Mouse (Mus musculus): ENCODE data around the gene Hmg20a. TPM values are rescaled to one million over a fixed set of nuclear protein-coding genes. Genes with fewer than 3 reads are reported as not detected.
A peak's percentile ranks its signal among the peaks of the same experiment; 100 is the strongest.

The Hmg20a gene
- total and polyA plus RNA-seq, 3 experiments: 8.5 to 14.5 (median 13.6) TPM

DNA sequence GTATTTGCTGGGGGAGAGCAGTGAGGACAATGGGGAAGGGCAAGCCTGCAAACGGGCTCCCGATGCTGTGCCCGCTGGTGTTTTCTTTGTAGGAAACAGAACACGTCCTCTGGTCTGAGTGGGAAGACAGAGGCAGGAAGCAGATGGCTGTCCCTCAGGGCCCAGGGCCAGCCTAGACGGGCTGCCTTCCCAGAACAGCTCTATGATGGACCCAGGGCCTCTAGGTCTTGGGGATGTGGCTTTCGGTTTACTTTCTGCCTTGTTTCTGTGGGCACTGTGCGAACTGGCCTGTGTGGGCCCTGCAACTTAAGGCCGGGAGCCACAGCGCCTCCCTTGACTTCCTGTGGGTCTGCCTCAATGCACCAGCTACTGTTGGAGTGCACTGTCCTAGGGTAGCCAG lies 115.5 kb downstream of the Hmg20a start:
- peaks cover 5 to 7% of the 10 kb centered on the region in 2 experiments; a peak in 2 of 4 replicates for H3K4me1 ChIP-seq (ENCODE audit: control insufficient read depth in 1 of 2, insufficient read depth in 2 of 2)
- no peak for DNase-seq (ENCODE audit: extremely low read depth)
- no peak overlapping the region for H3K9ac ChIP-seq (ENCODE audit: insufficient read depth, low read depth)
- H3K4me3 ChIP-seq (replicated peaks in 1 of 3; ENCODE audit: low read depth in 2 of 3, low read length in 2 of 3, poor library complexity in 1 of 3): no peak overlapping the region
- dilution Hi-C loops (cut with MboI; ENCODE audit: extremely low pct_ligation_motif_present, extremely low pct_unique_long_range_greater_than_20kb, low sequenced_read_pairs): no loop called here
- in situ Hi-C loops (cut with MboI; ENCODE audit: low pct_ligation_motif_present, low pct_unique_long_range_greater_than_20kb, low sequenced_read_pairs): no loop called here
- no peak overlapping the region for H3K27ac ChIP-seq (ENCODE audit: insufficient read depth, low read depth)
- no peaks in the 10 kb centered on the region for H3K9me3 ChIP-seq (replicated peaks; ENCODE audit: low read length)
- no peaks in the 10 kb centered on the region for H3K36me3 ChIP-seq (replicated peaks in 1 of 2; ENCODE audit: control insufficient read depth in 1 of 2, insufficient read depth in 1 of 2, low read length in 1 of 2)
- H3K79me2 ChIP-seq (replicated peaks; ENCODE audit: control insufficient read depth, extremely low read depth, insufficient read depth, poor library complexity, severe bottlenecking): no peaks in the 10 kb centered on the region
- H3K4me2 ChIP-seq (ENCODE audit: insufficient read depth, low read depth, poor library complexity, severe bottlenecking): no peak overlapping the region
- H3K27me3 ChIP-seq (replicated peaks): no peaks in the 10 kb centered on the region
- no peak for TF ChIP-seq BHLHE40 (IDR thresholded peaks at IDR 0.05; ENCODE audit: low read depth, low read length)
- TF ChIP-seq JUND (conservative IDR thresholded peaks at IDR 0.05; ENCODE audit: low read depth, low read length): no peak
- TF ChIP-seq MAFK (IDR thresholded peaks at IDR 0.05; ENCODE audit: insufficient replicate concordance, low read length): no peak
- no peak for TF ChIP-seq RAD21 (IDR thresholded peaks at IDR 0.05; ENCODE audit: low read depth, low read length)
- no peak for TF ChIP-seq TCF12 (IDR thresholded peaks at IDR 0.05; ENCODE audit: low read depth, low read length)
- no peak for TF ChIP-seq ELF1 (IDR thresholded peaks at IDR 0.05; ENCODE audit: low read depth, low read length)
- no peak for TF ChIP-seq MEF2A (IDR thresholded peaks at IDR 0.05; ENCODE audit: borderline replicate concordance, low read depth, low read length)
- no peak for TF ChIP-seq PAX5 (IDR thresholded peaks at IDR 0.05; ENCODE audit: low read length)
- TF ChIP-seq SMC3 (IDR thresholded peaks at IDR 0.05; ENCODE audit: low read depth, low read length): no peak
- no peak for TF ChIP-seq CHD1 (IDR thresholded peaks at IDR 0.05; ENCODE audit: low read depth, low read length)
- no peak for TF ChIP-seq ZMIZ1 (IDR thresholded peaks at IDR 0.05; ENCODE audit: low read depth, low read length)
- no peak for TF ChIP-seq EP300 (IDR thresholded peaks at IDR 0.05; ENCODE audit: low read length)
- TF ChIP-seq CHD2 (IDR thresholded peaks at IDR 0.05; ENCODE audit: low read length): no peak
- no peak for TF ChIP-seq NELFE (IDR thresholded peaks at IDR 0.05; ENCODE audit: low read depth, low read length)
- TF ChIP-seq HCFC1 (IDR thresholded peaks at IDR 0.05; ENCODE audit: low read depth, low read length): no peak
- no peak for TF ChIP-seq POLR2A (IDR thresholded peaks at IDR 0.05; ENCODE audit: low read depth, low read length)
- TF ChIP-seq ZC3H11A (IDR thresholded peaks at IDR 0.05; ENCODE audit: low read depth, low read length): no peak
- TF ChIP-seq UBTF (IDR thresholded peaks at IDR 0.05; ENCODE audit: low read depth, low read length): no peak
- no peak for TF ChIP-seq SIN3A (IDR thresholded peaks at IDR 0.05; ENCODE audit: low read length)
- TF ChIP-seq JUN (IDR thresholded peaks at IDR 0.05; ENCODE audit: insufficient read depth, low read depth, low read length): no peak

DNA sequence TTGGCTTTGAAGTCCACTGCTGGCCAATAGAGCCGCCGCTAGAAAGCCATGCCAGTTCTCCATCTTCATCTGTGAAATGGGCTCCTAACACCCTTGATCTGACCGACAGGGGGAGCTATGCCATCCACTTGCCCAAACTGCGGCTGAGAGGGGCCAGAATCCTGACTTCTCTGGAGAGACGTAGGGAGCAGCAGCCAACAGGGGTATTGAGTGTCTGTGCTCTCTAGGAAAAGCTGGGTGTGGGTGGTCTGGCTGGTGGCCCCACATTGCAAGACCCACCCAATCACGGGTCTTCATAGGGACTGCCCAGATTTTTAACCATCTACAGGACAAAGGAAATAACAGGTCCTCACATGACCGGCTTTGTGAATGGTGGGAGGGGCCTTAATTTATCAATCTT lies 116.3 kb downstream of the Hmg20a start:
- dilution Hi-C loops (cut with MboI; ENCODE audit: extremely low pct_ligation_motif_present, extremely low pct_unique_long_range_greater_than_20kb, low sequenced_read_pairs) (no loop called here), in situ Hi-C loops (cut with MboI; ENCODE audit: low pct_ligation_motif_present, low pct_unique_long_range_greater_than_20kb, low sequenced_read_pairs) (no loop called here)
- Histone ChIP-seq H3K9ac (ENCODE audit: insufficient read depth, low read depth) (no peak overlapping the region), H3K9me3 (replicated peaks; ENCODE audit: low read length) (no peaks in the 10 kb centered on the region), H3K4me3 (replicated peaks in 1 of 3; ENCODE audit: low read depth in 2 of 3, low read length in 2 of 3, poor library complexity in 1 of 3) (no peak overlapping the region), H3K4me1 (ENCODE audit: control insufficient read depth in 1 of 2, insufficient read depth in 2 of 2) (peaks cover 5 to 7% of the 10 kb centered on the region in 2 experiments; a peak in 2 of 4 replicates), H3K79me2 (replicated peaks; ENCODE audit: control insufficient read depth, extremely low read depth, insufficient read depth, poor library complexity, severe bottlenecking) (no peaks in the 10 kb centered on the region), H3K36me3 (replicated peaks in 1 of 2; ENCODE audit: control insufficient read depth in 1 of 2, insufficient read depth in 1 of 2, low read length in 1 of 2) (no peaks in the 10 kb centered on the region), H3K27ac (ENCODE audit: insufficient read depth, low read depth) (no peak overlapping the region), H3K4me2 (ENCODE audit: insufficient read depth, low read depth, poor library complexity, severe bottlenecking) (peak overlapping the region; percentile 2; the same call in 1 of the 2 replicates), H3K27me3 (replicated peaks) (peaks cover 1% of the 10 kb centered on the region)
- TF ChIP-seq SMC3 (IDR thresholded peaks at IDR 0.05; ENCODE audit: low read depth, low read length) (peak; percentile 34), HCFC1 (IDR thresholded peaks at IDR 0.05; ENCODE audit: low read depth, low read length) (no peak), RAD21 (IDR thresholded peaks at IDR 0.05; ENCODE audit: low read depth, low read length) (peak; percentile 15), CTCF (conservative IDR thresholded peaks at IDR 0.05 in 1 of 2, IDR thresholded peaks at IDR 0.05 in 1 of 2; ENCODE audit: low read depth in 2 of 2, low read length in 2 of 2) (peak; percentile 36 to 60; a peak in 3 of 4 replicates), USF1 (IDR thresholded peaks at IDR 0.05; ENCODE audit: low read depth, low read length) (no peak), MEF2A (IDR thresholded peaks at IDR 0.05; ENCODE audit: borderline replicate concordance, low read depth, low read length) (no peak)
- DNase-seq (ENCODE audit: extremely low read depth): peak; percentile 35

All from CH12.LX (cell line).